Comparison of ENCODE assay signal across 9 mouse cellular contexts in the genomic region with DNA sequence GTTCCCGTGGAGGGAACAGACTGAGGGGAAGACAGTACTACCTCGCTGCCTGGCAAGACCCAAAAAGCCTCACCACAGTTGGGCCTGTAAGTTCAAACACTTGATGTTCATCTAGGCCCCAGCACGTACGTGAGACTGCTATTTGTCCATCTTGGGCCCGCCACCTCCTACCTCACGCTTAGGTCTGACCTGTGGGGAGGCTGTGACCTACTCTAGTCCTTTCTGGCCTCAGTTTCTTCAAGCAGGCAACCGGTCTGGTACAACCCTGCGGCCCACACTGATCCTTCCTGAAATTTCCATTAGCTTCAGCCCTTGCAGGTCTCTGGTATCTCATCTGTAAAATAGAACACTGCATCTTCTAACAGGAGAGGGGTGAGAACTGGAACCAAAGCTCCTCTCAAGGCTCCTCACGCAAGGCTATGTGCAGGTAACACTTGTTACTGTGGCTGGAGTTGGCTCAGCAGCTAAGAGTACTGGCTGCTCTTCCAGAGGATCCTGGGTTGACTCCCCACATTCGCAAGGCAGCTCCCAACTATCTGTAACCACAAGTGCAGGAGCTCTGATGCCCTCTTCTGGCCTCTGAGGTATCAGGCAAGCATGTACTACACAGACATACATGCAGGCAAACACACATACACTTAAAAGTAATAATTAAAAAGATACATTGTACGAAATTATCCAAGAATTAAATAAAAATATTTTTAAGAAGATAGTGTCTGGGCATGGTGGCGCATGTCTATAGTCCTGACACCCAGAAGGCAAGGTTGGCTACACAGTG. TPM values are rescaled to one million over a fixed set of nuclear protein-coding genes. Genes with fewer than 3 reads are reported as not detected.
DNase-seq lines count a peak whose midpoint lies in the region; ATAC-seq lines count a peak whose summit lies in the region.
"Had no signal": no experiment of that assay in that cellular context is flagged by ENCODE, and none has a peak within 500 bp of the region (broad histone marks: within the 10 kb centered on the region; RNA-seq: fewer than 3 reads in every experiment).

No protein-coding gene starts in this region.

- peaks cover 56% of the 10 kb centered on the region for H3K4me1 ChIP-seq in lung, embryonic 16.5 days (replicated peaks; ENCODE audit: control insufficient read depth, insufficient read depth, low read length)
- peaks cover 70% of the 10 kb centered on the region for H3K4me1 ChIP-seq in embryonic facial prominence, embryonic 15.5 days
- H3K4me1 ChIP-seq in intestine, embryonic 16.5 days (ENCODE audit: control insufficient read depth, insufficient read depth, low read length): peaks cover 67% of the 10 kb centered on the region
- H3K4me1 ChIP-seq in neural tube, embryonic 15.5 days: peaks cover 65% of the 10 kb centered on the region
- H3K4me1 ChIP-seq in kidney, embryonic 14.5 days (ENCODE audit: control insufficient read depth, insufficient read depth, low read length): peaks cover 42% of the 10 kb centered on the region

- H3K4me3 ChIP-seq in lung, embryonic 16.5 days (ENCODE audit: low read length): no peak overlapping the region
- H3K4me3 ChIP-seq in embryonic facial prominence, embryonic 15.5 days (replicated peaks): no peak overlapping the region
- no peak overlapping the region for H3K4me3 ChIP-seq in intestine, embryonic 16.5 days (ENCODE audit: low read length)
- H3K4me3 ChIP-seq in neural tube, embryonic 15.5 days (replicated peaks): no peak overlapping the region
- no peak overlapping the region for H3K4me3 ChIP-seq in kidney, embryonic 14.5 days (ENCODE audit: low read length)

- peak overlapping the region; percentile 36; the same call in 1 of the 2 replicates for H3K27ac ChIP-seq in lung, embryonic 16.5 days (ENCODE audit: low read length)
- H3K27ac ChIP-seq in embryonic facial prominence, embryonic 15.5 days (replicated peaks): peak overlapping the region; percentile 94
- H3K27ac ChIP-seq in intestine, embryonic 16.5 days (ENCODE audit: low read length): peak overlapping the region; percentile 59
- H3K27ac ChIP-seq in neural tube, embryonic 15.5 days (replicated peaks): peak overlapping the region; percentile 89
- no peak overlapping the region for H3K27ac ChIP-seq in kidney, embryonic 14.5 days (ENCODE audit: low read depth, low read length)

- no peak for DNase-seq in lung, postnatal 25 days (ENCODE audit: low spot score)
- DNase-seq in layer of hippocampus, postnatal 25 days (ENCODE audit: extremely low spot score in 1 of 2, low spot score in 1 of 2): no peak
- no peak for DNase-seq in kidney, postnatal 36 days
- DNase-seq: right cerebral cortex, postnatal 14 days had no signal

- H3K9ac ChIP-seq in lung, embryonic 16.5 days (ENCODE audit: low read length): no peak overlapping the region
- H3K9ac ChIP-seq in embryonic facial prominence, embryonic 15.5 days: no peak overlapping the region
- H3K9ac ChIP-seq in intestine, embryonic 16.5 days (ENCODE audit: low read depth, low read length): peak overlapping the region; percentile 48
- H3K9ac ChIP-seq in neural tube, embryonic 15.5 days (replicated peaks): no peak overlapping the region
- no peak overlapping the region for H3K9ac ChIP-seq in kidney, embryonic 14.5 days (ENCODE audit: low read depth, low read length)

- H3K4me2 ChIP-seq in lung, embryonic 16.5 days (ENCODE audit: low read depth, low read length): no peak overlapping the region
- H3K4me2 ChIP-seq in embryonic facial prominence, embryonic 15.5 days (replicated peaks): no peak overlapping the region
- no peak overlapping the region for H3K4me2 ChIP-seq in intestine, embryonic 16.5 days (ENCODE audit: low read depth, low read length)
- H3K4me2 ChIP-seq in neural tube, embryonic 15.5 days: peak overlapping the region; percentile 44; the same call in 1 of the 2 replicates
- H3K4me2 ChIP-seq in kidney, embryonic 14.5 days (replicated peaks; ENCODE audit: low read depth, low read length): no peak overlapping the region

- H3K9me3 ChIP-seq in lung, embryonic 16.5 days (ENCODE audit: control insufficient read depth, low read length): no peaks in the 10 kb centered on the region
- no peaks in the 10 kb centered on the region for H3K9me3 ChIP-seq in embryonic facial prominence, embryonic 15.5 days (replicated peaks)
- no peaks in the 10 kb centered on the region for H3K9me3 ChIP-seq in intestine, embryonic 16.5 days (ENCODE audit: control insufficient read depth, low read length)
- H3K9me3 ChIP-seq in neural tube, embryonic 15.5 days (replicated peaks): no peaks in the 10 kb centered on the region
- no peaks in the 10 kb centered on the region for H3K9me3 ChIP-seq in kidney, embryonic 14.5 days (ENCODE audit: control insufficient read depth, low read length)

- peaks cover 8% of the 10 kb centered on the region for H3K36me3 ChIP-seq in lung, embryonic 16.5 days (ENCODE audit: control insufficient read depth, insufficient read depth, low read length)
- peaks cover 38% of the 10 kb centered on the region for H3K36me3 ChIP-seq in embryonic facial prominence, embryonic 15.5 days
- peaks cover 14% of the 10 kb centered on the region for H3K36me3 ChIP-seq in intestine, embryonic 16.5 days (ENCODE audit: control insufficient read depth, insufficient read depth, low read length)
- H3K36me3 ChIP-seq in neural tube, embryonic 15.5 days: peaks cover 9% of the 10 kb centered on the region
- H3K36me3 ChIP-seq in kidney, embryonic 14.5 days (ENCODE audit: control insufficient read depth, insufficient read depth, low read length): peaks cover 37% of the 10 kb centered on the region

- 87% methylated on average over 12 of the region's 12 CpGs for WGBS in lung, embryonic 16.5 days
- WGBS in embryonic facial prominence, embryonic 15.5 days: 89% methylated on average over 12 of the region's 12 CpGs
- 90% methylated on average over 12 of the region's 12 CpGs for WGBS in intestine, embryonic 16.5 days
- 90% methylated on average over 12 of the region's 12 CpGs for whole genome bisulfite sequencing in neural tube, embryonic 15.5 days
- WGBS in kidney, embryonic 14.5 days: 93% methylated on average over 12 of the region's 12 CpGs

- ATAC-seq in lung, embryonic 16.5 days (ENCODE audit: low read depth): no peak
- no peak for ATAC-seq in embryonic facial prominence, embryonic 15.5 days (ENCODE audit: insufficient number of reproducible peaks, low FRiP score, low TSS enrichment, low read depth)
- ATAC-seq in intestine, embryonic 16.5 days: no peak
- no peak for ATAC-seq in neural tube, embryonic 15.5 days (ENCODE audit: low FRiP score)
- ATAC-seq in kidney, embryonic 14.5 days (ENCODE audit: low FRiP score, low TSS enrichment): no peak

- no peaks in the 10 kb centered on the region for H3K27me3 ChIP-seq in lung, embryonic 16.5 days (ENCODE audit: control insufficient read depth, insufficient read depth, low read depth, low read length)
- no peaks in the 10 kb centered on the region for H3K27me3 ChIP-seq in embryonic facial prominence, embryonic 15.5 days
- no peaks in the 10 kb centered on the region for H3K27me3 ChIP-seq in intestine, embryonic 16.5 days (replicated peaks; ENCODE audit: control insufficient read depth, insufficient read depth, low read length)
- H3K27me3 ChIP-seq in neural tube, embryonic 15.5 days (replicated peaks): no peaks in the 10 kb centered on the region
- no peaks in the 10 kb centered on the region for H3K27me3 ChIP-seq in kidney, embryonic 14.5 days (ENCODE audit: control insufficient read depth, insufficient read depth, low read length)

RNA-seq across cellular contexts. Expression of a gene that starts 9.6 kb away (rescaled TPM):
- 457 and 458 TPM in 2 replicates for polyA plus RNA-seq in lung, embryonic 16.5 days (2015; fragmentation: Nextera tagmentation; extraction: Ambion mirVana)
- 458 and 459 TPM in 2 replicates for polyA plus RNA-seq in embryonic facial prominence, embryonic 15.5 days (2015; fragmentation: Nextera tagmentation; extraction: Ambion mirVana)
- polyA plus RNA-seq in intestine, embryonic 16.5 days (2015; fragmentation: Nextera tagmentation; extraction: Ambion mirVana): 301 and 311 TPM in 2 replicates
- polyA plus RNA-seq in neural tube, embryonic 15.5 days (2015; fragmentation: Nextera tagmentation; extraction: Ambion mirVana): 262 and 325 TPM in 2 replicates
- 100 to 1,000 TPM; 208 to 223 TPM for total RNA-seq in layer of hippocampus, postnatal 25 days (2021)
- 386 and 445 TPM in 2 replicates for polyA plus RNA-seq in kidney, embryonic 14.5 days (2014; fragmentation: Nextera tagmentation; extraction: Ambion mirVana)

RNA-seq across cellular contexts. Expression of a gene that starts 16.5 kb away (rescaled TPM):
- 11.8 and 12.5 TPM in 2 replicates for polyA plus RNA-seq in lung, embryonic 16.5 days (2015; fragmentation: Nextera tagmentation; extraction: Ambion mirVana)
- polyA plus RNA-seq in embryonic facial prominence, embryonic 15.5 days (2015; fragmentation: Nextera tagmentation; extraction: Ambion mirVana): 21.2 and 22.7 TPM in 2 replicates
- polyA plus RNA-seq in intestine, embryonic 16.5 days (2015; fragmentation: Nextera tagmentation; extraction: Ambion mirVana): 50.4 and 54.9 TPM in 2 replicates
- polyA plus RNA-seq in neural tube, embryonic 15.5 days (2015; fragmentation: Nextera tagmentation; extraction: Ambion mirVana): 6.6 and 9.7 TPM in 2 replicates
- 1 to 10 TPM; 2.2 to 2.7 TPM for total RNA-seq in layer of hippocampus, postnatal 25 days (2021)
- polyA plus RNA-seq in kidney, embryonic 14.5 days (2014; fragmentation: Nextera tagmentation; extraction: Ambion mirVana): 6.4 and 9.5 TPM in 2 replicates

RNA-seq across cellular contexts. Expression of a gene that starts 38.1 kb away (rescaled TPM):
- polyA plus RNA-seq in lung, embryonic 16.5 days (2015; fragmentation: Nextera tagmentation; extraction: Ambion mirVana): 44.1 and 51.9 TPM in 2 replicates
- 46.8 and 47.1 TPM in 2 replicates for polyA plus RNA-seq in embryonic facial prominence, embryonic 15.5 days (2015; fragmentation: Nextera tagmentation; extraction: Ambion mirVana)
- 79.0 and 89.6 TPM in 2 replicates for polyA plus RNA-seq in intestine, embryonic 16.5 days (2015; fragmentation: Nextera tagmentation; extraction: Ambion mirVana)
- 14.4 and 25.2 TPM in 2 replicates for polyA plus RNA-seq in neural tube, embryonic 15.5 days (2015; fragmentation: Nextera tagmentation; extraction: Ambion mirVana)
- 10 to 100 TPM; 11.8 to 16.8 TPM for total RNA-seq in layer of hippocampus, postnatal 25 days (2021)
- 59.1 and 61.4 TPM in 2 replicates for polyA plus RNA-seq in kidney, embryonic 14.5 days (2014; fragmentation: Nextera tagmentation; extraction: Ambion mirVana)

RNA-seq across cellular contexts. Expression of a gene that starts 43.8 kb away (rescaled TPM):
- polyA plus RNA-seq in lung, embryonic 16.5 days (2015; fragmentation: Nextera tagmentation; extraction: Ambion mirVana): 4.5 and 5.4 TPM in 2 replicates
- polyA plus RNA-seq in embryonic facial prominence, embryonic 15.5 days (2015; fragmentation: Nextera tagmentation; extraction: Ambion mirVana): 3.7 and 4.2 TPM in 2 replicates
- polyA plus RNA-seq in intestine, embryonic 16.5 days (2015; fragmentation: Nextera tagmentation; extraction: Ambion mirVana): 10.1 TPM in 2 replicates
- polyA plus RNA-seq in neural tube, embryonic 15.5 days (2015; fragmentation: Nextera tagmentation; extraction: Ambion mirVana): 35.1 and 35.4 TPM in 2 replicates
- 10 to 100 TPM; 57.8 to 66.2 TPM for total RNA-seq in layer of hippocampus, postnatal 25 days (2021)
- 4.8 and 6.5 TPM in 2 replicates for polyA plus RNA-seq in kidney, embryonic 14.5 days (2014; fragmentation: Nextera tagmentation; extraction: Ambion mirVana)

RNA-seq across cellular contexts. Expression of a gene that starts 44.9 kb away (rescaled TPM):
- 0.97 and 1.6 TPM in 2 replicates for polyA plus RNA-seq in lung, embryonic 16.5 days (2015; fragmentation: Nextera tagmentation; extraction: Ambion mirVana)
- polyA plus RNA-seq in embryonic facial prominence, embryonic 15.5 days (2015; fragmentation: Nextera tagmentation; extraction: Ambion mirVana): 2.0 TPM in 2 replicates
- polyA plus RNA-seq in intestine, embryonic 16.5 days (2015; fragmentation: Nextera tagmentation; extraction: Ambion mirVana): 0.66 and 0.68 TPM in 2 replicates
- polyA plus RNA-seq in neural tube, embryonic 15.5 days (2015; fragmentation: Nextera tagmentation; extraction: Ambion mirVana): 2.0 and 2.2 TPM in 2 replicates
- total RNA-seq in layer of hippocampus, postnatal 25 days (2021): 1 to 10 TPM; 1.4 to 1.9 TPM
- polyA plus RNA-seq in kidney, embryonic 14.5 days (2014; fragmentation: Nextera tagmentation; extraction: Ambion mirVana): 0.84 and 1.5 TPM in 2 replicates
